Mouse (Mus musculus) embryonic facial prominence, embryonic 11.5 days (tissue): ENCODE data around the gene Mtmr11. TPM values are rescaled to one million over a fixed set of nuclear protein-coding genes. Genes with fewer than 3 reads are reported as not detected.

Experiments used
- ATAC-seq: fragments of 200-750 bp; cut with Nextera tagmentation; replicated peaks from 2 replicates; pipeline ENCODE4 v1.8.0; 2017; ENCODE audit warnings: low read depth; ENCODE audit not compliant: insufficient number of reproducible peaks, low FRiP score, low TSS enrichment
- DNase-seq: peaks from one replicate; pipeline ENCODE4 v3.0.0-alpha.2; 2015; ENCODE audit warnings: low spot score
- H3K27ac ChIP-seq: fragments of 300-500 bp; sonication (generic); replicated peaks from 2 replicates; pipeline ENCODE4 v1.5.1; 2014; ENCODE audit warnings: mild to moderate bottlenecking, low read depth, low read length, control low read depth
- H3K27me3 ChIP-seq: fragments of 300-500 bp; sonication (generic); 2 replicates; pipeline ENCODE4 v1.6.1; 2014; ENCODE audit warnings: mild to moderate bottlenecking, low read length, moderate library complexity, mixed read lengths; ENCODE audit not compliant: control insufficient read depth, insufficient read depth
- H3K36me3 ChIP-seq: fragments of 300-500 bp; sonication (generic); replicated peaks from 2 replicates; pipeline ENCODE4 v1.6.1; 2014; ENCODE audit warnings: low read depth, mild to moderate bottlenecking, low read length, moderate library complexity, mixed read lengths; ENCODE audit not compliant: control insufficient read depth, insufficient read depth
- H3K4me1 ChIP-seq: fragments of 300-500 bp; sonication (generic); 2 replicates; pipeline ENCODE4 v1.6.1; 2014; ENCODE audit warnings: low read length, mixed read lengths; ENCODE audit not compliant: control insufficient read depth, insufficient read depth
- H3K4me2 ChIP-seq: fragments of 300-500 bp; sonication (generic); 2 replicates; pipeline ENCODE4 v1.6.1; 2014; ENCODE audit warnings: low read depth, mild to moderate bottlenecking, control low read depth, low read length, moderate library complexity
- H3K4me3 ChIP-seq: fragments of 300-500 bp; sonication (generic); 2 replicates; pipeline ENCODE4 v1.5.1; 2014; ENCODE audit warnings: low read depth, low read length, control low read depth
- H3K9ac ChIP-seq: fragments of 300-500 bp; sonication (generic); replicated peaks from 2 replicates; pipeline ENCODE4 v1.6.1; 2014; ENCODE audit warnings: mild to moderate bottlenecking, control low read depth, low read length
- H3K9me3 ChIP-seq: fragments of 300-500 bp; sonication (generic); replicated peaks from 2 replicates; pipeline ENCODE4 v1.6.1; 2016; ENCODE audit warnings: mild to moderate bottlenecking, low read length, inconsistent platforms, mixed read lengths; ENCODE audit not compliant: control insufficient read depth
- WGBS: fragments of 180-500 bp; shearing (Covaris S2); extraction: QIAGEN DNeasy Blood & Tissue Kit; methylation state at CpG from one replicate; pipeline ENCODE4 v1.1.7; 2014; 5-methylcytosine and 5-hydroxymethylcytosine counted together
- polyA plus RNA-seq: library from polyadenylated mRNA; unstranded; fragments of >200 nt; fragmentation: Nextera tagmentation; extraction: Ambion mirVana; gene quantifications from 2 replicates; pipeline ENCODE4 v1.2.1, GENCODE M21; 2014

Gene Mtmr11
- polyA plus RNA-seq, 1 experiment from 2014 or later: 28.4 TPM

- Histone ChIP-seq H3K4me3 (no peak overlapping the region), H3K4me2 (no peak overlapping the region), H3K4me1 (no peaks in the 10 kb centered on the region), H3K36me3 (no peaks in the 10 kb centered on the region; the same call in 1 of the 2 replicates), H3K9ac (0 out of 2 replicates have a peak overlapping the region, but pooled peaks have one; percentile 11), H3K9me3 (no peaks in the 10 kb centered on the region), H3K27me3 (no peaks in the 10 kb centered on the region; the same call in 1 of the 2 replicates), H3K27ac (no peak overlapping the region)
- ATAC-seq (no peak), DNase-seq (no peak)
- WGBS: 20% methylated on average over 4 of the region's 4 CpGs
Observed at GRCm38 (mm10) chr3:96182382-96182776, 20.6 kb downstream of the Mtmr11 start.

- Histone ChIP-seq H3K9me3 (no peaks in the 10 kb centered on the region), H3K4me1 (no peaks in the 10 kb centered on the region), H3K27me3 (no peaks in the 10 kb centered on the region), H3K9ac (no peak overlapping the region), H3K36me3 (no peaks in the 10 kb centered on the region), H3K4me3 (no peak overlapping the region), H3K4me2 (no peak overlapping the region), H3K27ac (no peak overlapping the region)
- ATAC-seq (no peak), DNase-seq (no peak)
- WGBS: 58% methylated on average over 12 of the region's 12 CpGs
Observed at GRCm38 (mm10) chr3:96192977-96193376, 31.2 kb downstream of the Mtmr11 start.

GRCm38 (mm10) chr3:96194966-96195365 is 33.2 kb downstream of the Mtmr11 start:
- no peak overlapping the region for H3K9ac ChIP-seq
- no peak overlapping the region for H3K4me2 ChIP-seq
- ATAC-seq (no peak), DNase-seq (no peak)
- no peak overlapping the region for H3K4me3 ChIP-seq
- WGBS: 86% methylated on average over 10 of the region's 10 CpGs
- H3K4me1 ChIP-seq: no peaks in the 10 kb centered on the region
- H3K27ac ChIP-seq: no peak overlapping the region
- H3K36me3 ChIP-seq: no peaks in the 10 kb centered on the region
- no peaks in the 10 kb centered on the region for H3K27me3 ChIP-seq
- no peaks in the 10 kb centered on the region for H3K9me3 ChIP-seq

GRCm38 (mm10) chr3:96195616-96196313 is 34.0 kb downstream of the Mtmr11 start:
- DNase-seq (no peak), ATAC-seq (no peak)
- Histone ChIP-seq H3K9ac (no peak overlapping the region), H3K36me3 (no peaks in the 10 kb centered on the region), H3K9me3 (no peaks in the 10 kb centered on the region), H3K4me1 (no peaks in the 10 kb centered on the region), H3K4me2 (no peak overlapping the region), H3K4me3 (no peak overlapping the region), H3K27me3 (no peaks in the 10 kb centered on the region), H3K27ac (no peak overlapping the region)
- WGBS: 90% methylated on average over 11 of the region's 11 CpGs

GRCm38 (mm10) chr3:96196437-96197128 is 34.8 kb downstream of the Mtmr11 start:
- no peaks in the 10 kb centered on the region for H3K36me3 ChIP-seq
- H3K9me3 ChIP-seq: no peaks in the 10 kb centered on the region
- H3K27ac ChIP-seq: peak overlapping the region; percentile 90
- no peaks in the 10 kb centered on the region for H3K27me3 ChIP-seq
- ATAC-seq: peak; percentile 46
- WGBS: 22% methylated on average over 27 of the region's 27 CpGs
- H3K9ac ChIP-seq: peak overlapping the region; percentile 91
- peak; percentile 30 for DNase-seq
- no peaks in the 10 kb centered on the region for H3K4me1 ChIP-seq
- peak overlapping the region; percentile 95 for H3K4me2 ChIP-seq
- peak overlapping the region; percentile 63 for H3K4me3 ChIP-seq

GRCm38 (mm10) chr3:96197129-96197749 is 35.4 kb downstream of the Mtmr11 start:
- Histone ChIP-seq H3K36me3 (no peaks in the 10 kb centered on the region), H3K4me2 (peak overlapping the region; percentile 95), H3K27me3 (no peaks in the 10 kb centered on the region), H3K27ac (peak overlapping the region; percentile 90), H3K4me3 (peak overlapping the region; percentile 63), H3K9me3 (no peaks in the 10 kb centered on the region), H3K4me1 (no peaks in the 10 kb centered on the region), H3K9ac (peak overlapping the region; percentile 91)
- peak; percentile 94 for DNase-seq
- peak; percentile 90 for ATAC-seq
- under 1% methylated on average over 50 of the region's 50 CpGs for WGBS

GRCm38 (mm10) chr3:96198181-96198580 is 36.4 kb downstream of the Mtmr11 start:
- 4% methylated on average over 6 of the region's 6 CpGs for WGBS
- no peaks in the 10 kb centered on the region for H3K4me1 ChIP-seq
- 0 out of 2 replicates have a peak overlapping the region, but pooled peaks have one; percentile 5 for H3K4me3 ChIP-seq
- no peak for ATAC-seq
- H3K27ac ChIP-seq: no peak overlapping the region
- no peaks in the 10 kb centered on the region for H3K27me3 ChIP-seq
- H3K4me2 ChIP-seq: peak overlapping the region; percentile 47
- DNase-seq: no peak
- H3K36me3 ChIP-seq: no peaks in the 10 kb centered on the region
- peak overlapping the region; percentile 43 for H3K9ac ChIP-seq
- no peaks in the 10 kb centered on the region for H3K9me3 ChIP-seq
